Mouse (Mus musculus) myocyte (in vitro differentiated cells): Measurements from ENCODE around the gene Lyzl4.

Experiments used
- CEBPB ChIP-seq: IDR thresholded peaks from 2 replicates; pipeline ENCODE4 v1.6.1; 2011; ENCODE audit warnings: mild to moderate bottlenecking, moderate library complexity; ENCODE audit not compliant: poor library complexity, insufficient read depth, severe bottlenecking
- E2F4 ChIP-seq: IDR thresholded peaks from one replicate; pipeline ENCODE4 v1.6.1; 2011; ENCODE audit warnings: mild to moderate bottlenecking, control low read depth, moderate library complexity; ENCODE audit not compliant: insufficient read depth
- MAX ChIP-seq: IDR thresholded peaks from one replicate; pipeline ENCODE4 v1.6.1; 2011; ENCODE audit warnings: low read depth, mild to moderate bottlenecking, control low read depth
- MYOD1 ChIP-seq, 3 experiments: IDR thresholded peaks; one replicate each; pipeline ENCODE4 v1.6.1; 2011; ENCODE audit warnings: control low read depth in 2 of 3, low read depth in 2 of 3, mild to moderate bottlenecking in 2 of 3, moderate library complexity in 1 of 3; ENCODE audit not compliant: insufficient read length in 2 of 3, control insufficient read depth in 1 of 3
- MYOG ChIP-seq, 3 experiments: IDR thresholded peaks; one replicate each; pipeline ENCODE4 v1.6.1; 2011; ENCODE audit warnings: control low read depth in 2 of 3, low read depth in 2 of 3, mild to moderate bottlenecking in 2 of 3; ENCODE audit not compliant: insufficient read length in 2 of 3, control insufficient read depth in 1 of 3, insufficient read depth in 1 of 3
- POLR2A ChIP-seq: IDR thresholded peaks from one replicate; pipeline ENCODE4 v1.6.1; 2011; ENCODE audit warnings: low read depth, mild to moderate bottlenecking, control low read depth, moderate library complexity; ENCODE audit not compliant: insufficient read length
- POLR2AphosphoS2 ChIP-seq: IDR thresholded peaks from one replicate; pipeline ENCODE4 v1.6.1; 2011; ENCODE audit warnings: low read depth, control low read depth; ENCODE audit not compliant: insufficient read length
- USF1 ChIP-seq: IDR thresholded peaks from one replicate; pipeline ENCODE4 v1.6.1; 2011; ENCODE audit warnings: low read depth, mild to moderate bottlenecking, control low read depth, moderate library complexity

GRCm38 (mm10) chr9:121616471-121616870 is 25.4 kb downstream of the Lyzl4 start:
- TF ChIP-seq E2F4 (no peak), MAX (no peak), MYOD1 (IDR thresholded peaks at IDR 0.05; ENCODE audit: control insufficient read depth in 1 of 3, insufficient read length in 2 of 3, low read depth in 2 of 3) (no peak), POLR2AphosphoS2 (no peak), USF1 (no peak), POLR2A (no peak), MYOG (IDR thresholded peaks at IDR 0.05; ENCODE audit: control insufficient read depth in 1 of 3, insufficient read depth in 1 of 3, insufficient read length in 2 of 3, low read depth in 2 of 3) (no peak), CEBPB (no peak)
